Mouse (Mus musculus): ENCODE measurements around the gene Ndufs8.
A peak's percentile ranks its signal among the peaks of the same experiment; 100 is the strongest.

- no peak for TF ChIP-seq CTCF (IDR thresholded peaks at IDR 0.05; ENCODE audit: control insufficient read depth, insufficient read depth, low read length)
- TF ChIP-seq POLR2A (IDR thresholded peaks at IDR 0.05; ENCODE audit: borderline replicate concordance, control insufficient read depth, low read depth, low read length), result peak; percentile 64; the same call in 1 of the 2 replicates
Measured at GRCm38 (mm10) chr19:3935896-3936850, 23.6 kb upstream of the Ndufs8 start.
